Mouse (Mus musculus): ENCODE measurements around the gene Gstm5.

- TF ChIP-seq CTCF (IDR thresholded peaks at IDR 0.05; ENCODE audit: borderline replicate concordance, extremely low read depth, insufficient read depth, insufficient read length) (no peak), POLR2A (IDR thresholded peaks at IDR 0.05; ENCODE audit: borderline replicate concordance, extremely low read depth, insufficient read depth, insufficient read length, poor library complexity, severe bottlenecking) (no peak)
These were observed 32.2 kb downstream of the Gstm5 start for GRCm38 (mm10) chr3:107927841-107928240.
